Mouse (Mus musculus): Measurements from ENCODE around the gene Polr3a. TPM values are rescaled to one million over a fixed set of nuclear protein-coding genes. Genes with fewer than 3 reads are reported as not detected.
"Not testable (repeated sequence)": the region's sequence is repeated elsewhere in the genome, so short reads cannot be mapped to it uniquely, and the experiment has no call there.

Gene Polr3a
- total RNA-seq, 2 experiments from 2014 or later = 36.5 to 40.0 TPM

GRCm38 (mm10) chr14:24491266-24491981, 4.6 kb upstream of the Polr3a start:
- no peak for DNase-seq

GRCm38 (mm10) chr14:24490468-24491265, 3.8 kb upstream of the Polr3a start:
- peak; percentile 96 to 97 for DNase-seq

GRCm38 (mm10) chr14:24489772-24490171, 2.9 kb upstream of the Polr3a start:
- DNase-seq = not testable (repeated sequence)

GRCm38 (mm10) chr14:24486241-24486767, 554 bp downstream of the Polr3a start:
- no peak for DNase-seq

- DNase-seq = no peak
These were observed 18.1 kb downstream of the Polr3a start for GRCm38 (mm10) chr14:24468806-24469205.

GRCm38 (mm10) chr14:24458191-24458590, 28.7 kb downstream of the Polr3a start:
- no peak for DNase-seq

- not testable (repeated sequence) for DNase-seq
These were observed 43.3 kb downstream of the Polr3a start for GRCm38 (mm10) chr14:24443529-24443928.

Other genes with a start within 250 kb of the Polr3a start
- gene Dlg5, start 241.1 kb downstream of the Polr3a start, total RNA-seq (2021) = 10 to 100 TPM; 57.8 to 61.7 TPM
- gene E330034G19Rik, start 193.8 kb downstream of the Polr3a start, total RNA-seq (2021) = not detected
- 100 to 1,000 TPM; 752 to 770 TPM for gene Rps24, start 67 bp upstream of the Polr3a start, total RNA-seq (2021)

All from layer of hippocampus, postnatal 36 days (tissue).